Mouse (Mus musculus): ENCODE results near the gene D1Pas1. TPM values are rescaled to one million over a fixed set of nuclear protein-coding genes. Genes with fewer than 3 reads are reported as not detected.

Gene D1Pas1
- polyA plus RNA-seq, 1 experiment from 2014 or later, result not detected

DNA sequence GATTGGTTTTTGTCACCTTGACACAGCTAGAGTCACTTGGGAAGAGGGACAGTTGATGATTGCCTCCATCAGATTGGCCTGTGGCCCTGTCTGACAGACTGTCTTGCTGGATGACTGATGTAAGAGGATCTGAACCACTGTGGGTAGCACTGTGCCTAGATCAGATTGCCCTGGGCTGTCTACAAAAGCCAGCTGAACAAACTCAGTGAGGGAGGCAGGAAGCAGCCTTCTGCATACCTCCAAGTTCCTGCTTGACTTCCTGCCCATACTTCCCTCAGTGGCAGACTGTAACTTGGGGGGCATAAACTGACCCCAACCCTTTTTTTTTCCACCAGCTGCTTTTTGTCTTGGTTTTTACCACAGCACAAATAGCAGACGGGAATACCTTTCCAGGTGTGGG lies 48.5 kb downstream of the D1Pas1 start:
- H3K27me3 ChIP-seq, result no peaks in the 10 kb centered on the region
- H3K9ac ChIP-seq, result no peak overlapping the region
- H3K9me3 ChIP-seq (replicated peaks), result no peaks in the 10 kb centered on the region
- no peaks in the 10 kb centered on the region for H3K36me3 ChIP-seq (replicated peaks)
- WGBS (ENCODE audit: insufficient replicate concordance), result 54% methylated on average over 1 of the region's 1 CpGs
- no peak overlapping the region for H3K27ac ChIP-seq (replicated peaks)
- H3K4me3 ChIP-seq (replicated peaks), result no peak overlapping the region
- H3K4me1 ChIP-seq (replicated peaks), result no peaks in the 10 kb centered on the region
- no peak overlapping the region for H3K4me2 ChIP-seq
- ATAC-seq (ENCODE audit: insufficient read depth), result no peak

DNA sequence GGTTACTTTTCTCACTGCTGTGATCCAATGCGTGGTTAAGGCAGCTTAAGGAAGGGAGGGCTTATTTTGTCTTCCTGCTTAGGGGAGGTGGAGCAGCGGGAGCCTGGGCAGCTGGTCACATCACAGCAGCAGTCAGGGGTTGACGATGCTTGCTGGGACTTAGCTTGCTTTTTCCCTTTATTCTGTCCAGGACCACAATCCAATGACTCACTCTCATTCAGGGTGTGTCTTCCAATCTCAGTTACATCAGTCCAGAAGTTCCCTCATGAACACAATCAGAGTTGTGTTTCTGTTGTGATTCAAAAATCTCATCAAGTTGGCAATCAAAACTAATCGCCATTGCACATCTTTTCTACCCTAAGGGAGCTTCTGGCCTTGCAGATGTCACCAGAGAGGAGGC lies 48.9 kb downstream of the D1Pas1 start:
- Histone ChIP-seq H3K4me1 (replicated peaks) (no peaks in the 10 kb centered on the region), H3K9ac (no peak overlapping the region), H3K9me3 (replicated peaks) (no peaks in the 10 kb centered on the region), H3K4me2 (no peak overlapping the region), H3K27ac (replicated peaks) (no peak overlapping the region), H3K27me3 (no peaks in the 10 kb centered on the region), H3K4me3 (replicated peaks) (no peak overlapping the region), H3K36me3 (replicated peaks) (no peaks in the 10 kb centered on the region)
- no peak for ATAC-seq (ENCODE audit: insufficient read depth)
- WGBS (ENCODE audit: insufficient replicate concordance), result 33% methylated on average over 4 of the region's 4 CpGs

DNA sequence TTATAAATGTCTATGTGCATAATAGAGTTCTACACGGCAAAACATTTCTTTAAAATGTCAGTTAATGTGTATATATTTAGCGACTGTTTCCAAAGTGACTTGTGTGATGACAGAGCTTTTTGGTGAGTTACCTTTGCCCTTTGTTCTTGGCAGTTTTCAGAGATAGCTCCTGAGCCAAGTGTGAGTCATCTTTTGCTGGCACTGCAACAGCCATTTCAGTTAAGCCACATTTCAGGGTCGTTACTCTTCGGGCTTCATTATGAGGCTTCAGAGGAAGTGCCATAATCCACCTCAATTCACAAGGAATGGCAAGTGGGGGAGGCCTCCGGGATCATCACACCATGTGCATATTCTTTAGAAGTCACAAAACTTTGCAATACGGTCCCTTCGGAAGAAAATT lies 52.8 kb downstream of the D1Pas1 start:
- no peak for ATAC-seq (ENCODE audit: insufficient read depth)
- no peak overlapping the region for H3K27ac ChIP-seq (replicated peaks)
- no peaks in the 10 kb centered on the region for H3K36me3 ChIP-seq (replicated peaks)

More for the DNA sequence above, 52.8 kb downstream of the D1Pas1 start:
- no peak overlapping the region for H3K4me3 ChIP-seq (replicated peaks)
- no peak overlapping the region for H3K9ac ChIP-seq
- H3K27me3 ChIP-seq, result no peaks in the 10 kb centered on the region
- H3K4me1 ChIP-seq (replicated peaks), result no peaks in the 10 kb centered on the region
- 59% methylated on average over 7 of the region's 7 CpGs for WGBS (ENCODE audit: insufficient replicate concordance)
- H3K4me2 ChIP-seq, result no peak overlapping the region
- no peaks in the 10 kb centered on the region for H3K9me3 ChIP-seq (replicated peaks)

Other genes with a start within 250 kb of the D1Pas1 start
- 21.3 and 25.9 TPM in 2 replicates for gene Rrp15, start 218.1 kb upstream of the D1Pas1 start, polyA plus RNA-seq (2015; fragmentation: Nextera tagmentation; extraction: Ambion mirVana)
- 0.32 and 0.33 TPM in 2 replicates for gene Spata17, start 248.0 kb downstream of the D1Pas1 start, polyA plus RNA-seq (2015; fragmentation: Nextera tagmentation; extraction: Ambion mirVana)
- gene Gpatch2, start 248.1 kb downstream of the D1Pas1 start, polyA plus RNA-seq (2015; fragmentation: Nextera tagmentation; extraction: Ambion mirVana), result 4.5 and 4.8 TPM in 2 replicates